Mouse (Mus musculus): ENCODE measurements around the gene Chrng. TPM values are rescaled to one million over a fixed set of nuclear protein-coding genes. Genes with fewer than 3 reads are reported as not detected.

Chrng gene
- polyA plus RNA-seq, 1 experiment from 2014 or later, result 1.5 TPM

DNA sequence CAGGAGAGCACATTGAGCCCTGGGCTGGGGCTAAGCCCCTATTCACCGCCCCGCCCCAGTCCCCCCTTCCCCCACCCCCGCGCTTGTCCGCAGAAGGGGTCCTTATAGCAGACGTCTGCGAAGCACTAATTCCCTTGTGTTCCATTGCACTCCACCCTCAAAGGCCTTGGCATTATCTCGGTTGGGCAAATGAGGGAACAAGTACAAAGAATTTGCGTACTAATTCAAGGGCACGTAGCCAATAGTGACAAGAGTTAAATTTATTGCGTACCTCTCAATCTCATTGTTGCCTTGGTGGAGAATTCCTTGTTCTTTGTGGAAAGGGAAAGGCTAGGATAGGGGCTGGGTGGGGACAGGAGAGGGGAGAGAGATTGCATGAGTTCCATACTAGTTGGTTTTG lies 53.2 kb downstream of the Chrng start:
- H3K27ac ChIP-seq (replicated peaks in 1 of 2; ENCODE audit: control insufficient read depth in 1 of 2, insufficient read depth in 1 of 2, low read depth in 2 of 2, low read length in 2 of 2), result no peak overlapping the region
- H3K4me3 ChIP-seq (ENCODE audit: control insufficient read depth in 1 of 2, insufficient read depth in 1 of 2, low read depth in 1 of 2, low read length in 2 of 2), result no peak overlapping the region
- WGBS, result 22% methylated on average over 11 of the region's 11 CpGs
- H3K36me3 ChIP-seq (ENCODE audit: control insufficient read depth, insufficient read depth, low read length), result no peaks in the 10 kb centered on the region
- H3K4me1 ChIP-seq (ENCODE audit: control insufficient read depth in 2 of 2, insufficient read depth in 2 of 2, low read length in 2 of 2), result no peaks in the 10 kb centered on the region
- H3K27me3 ChIP-seq (ENCODE audit: control insufficient read depth, insufficient read depth, low read length), result peaks cover 37% of the 10 kb centered on the region
- ATAC-seq (ENCODE audit: insufficient number of reproducible peaks, insufficient read depth, low FRiP score, low read depth), result no peak
- H3K9me3 ChIP-seq (ENCODE audit: control insufficient read depth, low read length), result no peaks in the 10 kb centered on the region
- H3K9ac ChIP-seq (ENCODE audit: low read length), result no peak overlapping the region
- no peak overlapping the region for H3K4me2 ChIP-seq (ENCODE audit: low read length)

DNA sequence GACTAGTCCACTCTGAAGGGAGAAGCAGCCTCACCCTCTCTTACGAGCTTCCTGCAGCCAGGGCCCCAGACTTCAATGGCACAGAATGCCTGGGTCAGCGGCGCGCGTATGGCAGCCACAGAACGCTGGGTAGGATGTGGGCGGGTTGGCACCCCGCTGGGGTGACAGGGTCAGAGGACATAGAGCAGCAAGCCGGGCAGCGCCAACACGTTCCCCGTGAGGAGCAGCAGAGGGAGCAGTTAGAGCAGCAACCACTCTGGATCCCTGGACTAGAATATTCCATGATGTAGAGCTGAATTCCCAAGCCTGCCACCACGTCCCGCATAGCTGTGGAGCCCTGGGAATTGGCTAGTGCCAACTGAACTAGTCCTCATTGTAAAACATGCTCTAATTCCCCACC lies 54.0 kb downstream of the Chrng start:
- Histone ChIP-seq H3K9me3 (ENCODE audit: control insufficient read depth, low read length) (no peaks in the 10 kb centered on the region), H3K4me1 (ENCODE audit: control insufficient read depth in 2 of 2, insufficient read depth in 2 of 2, low read length in 2 of 2) (no peaks in the 10 kb centered on the region), H3K36me3 (ENCODE audit: control insufficient read depth, insufficient read depth, low read length) (no peaks in the 10 kb centered on the region), H3K4me3 (ENCODE audit: control insufficient read depth in 1 of 2, insufficient read depth in 1 of 2, low read depth in 1 of 2, low read length in 2 of 2) (no peak overlapping the region), H3K27ac (replicated peaks in 1 of 2; ENCODE audit: control insufficient read depth in 1 of 2, insufficient read depth in 1 of 2, low read depth in 2 of 2, low read length in 2 of 2) (no peak overlapping the region), H3K4me2 (ENCODE audit: low read length) (0 out of 2 replicates have a peak overlapping the region, but pooled peaks have one; percentile 34), H3K27me3 (ENCODE audit: control insufficient read depth, insufficient read depth, low read length) (peaks cover 42% of the 10 kb centered on the region), H3K9ac (ENCODE audit: low read length) (no peak overlapping the region)
- ATAC-seq (ENCODE audit: insufficient number of reproducible peaks, insufficient read depth, low FRiP score, low read depth), result no peak
- 3% methylated on average over 14 of the region's 14 CpGs for WGBS

DNA sequence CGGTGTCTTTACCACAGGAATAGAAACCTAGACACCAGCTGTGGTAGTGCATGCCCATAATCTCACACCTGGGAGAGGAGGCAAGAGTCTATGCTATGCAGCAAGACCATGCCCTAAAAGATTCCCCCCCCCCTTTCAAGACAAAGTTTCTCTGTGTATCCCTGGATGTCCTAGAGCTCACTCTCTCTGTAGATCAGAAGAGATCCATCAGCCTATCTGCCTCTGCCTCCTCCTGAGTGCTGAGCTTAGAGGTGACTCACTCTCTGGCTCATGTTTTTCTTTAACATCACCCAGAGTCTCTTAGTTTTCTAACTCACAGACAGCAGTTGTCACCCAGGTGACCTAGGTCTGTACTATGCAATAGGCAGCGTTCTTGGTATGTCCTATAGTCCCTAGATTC lies 54.9 kb downstream of the Chrng start:
- Histone ChIP-seq H3K4me1 (ENCODE audit: control insufficient read depth in 2 of 2, insufficient read depth in 2 of 2, low read length in 2 of 2) (peaks cover 3 to 6% of the 10 kb centered on the region in 2 experiments; a peak in 3 of 4 replicates), H3K9me3 (ENCODE audit: control insufficient read depth, low read length) (no peaks in the 10 kb centered on the region), H3K4me2 (ENCODE audit: low read length) (no peak overlapping the region), H3K9ac (ENCODE audit: low read length) (no peak overlapping the region), H3K27ac (replicated peaks in 1 of 2; ENCODE audit: control insufficient read depth in 1 of 2, insufficient read depth in 1 of 2, low read depth in 2 of 2, low read length in 2 of 2) (no peak overlapping the region), H3K4me3 (ENCODE audit: control insufficient read depth in 1 of 2, insufficient read depth in 1 of 2, low read depth in 1 of 2, low read length in 2 of 2) (no peak overlapping the region), H3K27me3 (ENCODE audit: control insufficient read depth, insufficient read depth, low read length) (peaks cover 50% of the 10 kb centered on the region), H3K36me3 (ENCODE audit: control insufficient read depth, insufficient read depth, low read length) (no peaks in the 10 kb centered on the region)
- no peak for ATAC-seq (ENCODE audit: insufficient number of reproducible peaks, insufficient read depth, low FRiP score, low read depth)
- WGBS, result 62% methylated on average over 2 of the region's 2 CpGs

Other genes starting within 250 kb of the Chrng start
- gene Alppl2, start 114.7 kb upstream of the Chrng start, polyA plus RNA-seq (2014; fragmentation: Nextera tagmentation; extraction: Ambion mirVana), result not detected in 2 replicates
- not detected in 2 replicates for gene Alpi, start 103.1 kb upstream of the Chrng start, polyA plus RNA-seq (2014; fragmentation: Nextera tagmentation; extraction: Ambion mirVana)
- gene Akp3, start 79.7 kb upstream of the Chrng start, polyA plus RNA-seq (2014; fragmentation: Nextera tagmentation; extraction: Ambion mirVana), result not detected in 2 replicates
- 0.08 and 1.7 TPM in 2 replicates for gene Ecel1, start 48.1 kb upstream of the Chrng start, polyA plus RNA-seq (2014; fragmentation: Nextera tagmentation; extraction: Ambion mirVana)
- gene Prss56, start 21.3 kb upstream of the Chrng start, polyA plus RNA-seq (2014; fragmentation: Nextera tagmentation; extraction: Ambion mirVana), result 0.09 TPM in 1 of 2 replicates, not detected in the other
- gene Chrnd, start 14.1 kb upstream of the Chrng start, polyA plus RNA-seq (2014; fragmentation: Nextera tagmentation; extraction: Ambion mirVana), result 0.08 TPM in 1 of 2 replicates, not detected in the other
- gene Eif4e2, start 9.3 kb downstream of the Chrng start, polyA plus RNA-seq (2014; fragmentation: Nextera tagmentation; extraction: Ambion mirVana), result 101 TPM in 2 replicates
- gene Efhd1, start 59.7 kb downstream of the Chrng start, polyA plus RNA-seq (2014; fragmentation: Nextera tagmentation; extraction: Ambion mirVana), result 0.11 TPM in 1 of 2 replicates, not detected in the other
- gene Gigyf2, start 122.3 kb downstream of the Chrng start, polyA plus RNA-seq (2014; fragmentation: Nextera tagmentation; extraction: Ambion mirVana), result 29.3 and 30.4 TPM in 2 replicates
- gene Kcnj13, start 190.1 kb downstream of the Chrng start, polyA plus RNA-seq (2014; fragmentation: Nextera tagmentation; extraction: Ambion mirVana), result 0.36 TPM in 1 of 2 replicates, not detected in the other